Mouse (Mus musculus) thymus, adult 2 months (tissue): ENCODE data around the gene Nop9.

Experiments used
- CTCF ChIP-seq: fragments of 200-500 bp; IDR thresholded peaks from 2 replicates; pipeline ENCODE4 v1.5.1; 2012; ENCODE audit warnings: mild to moderate bottlenecking, control low read depth, low read length, moderate library complexity, borderline replicate concordance; ENCODE audit not compliant: control insufficient read depth, poor library complexity, insufficient read depth; ENCODE audit errors: extremely low read depth
- POLR2A ChIP-seq: fragments of 200-500 bp; IDR thresholded peaks from 2 replicates; pipeline ENCODE4 v1.6.1; 2012; ENCODE audit warnings: mild to moderate bottlenecking, low read length, control low read depth, moderate library complexity; ENCODE audit not compliant: control insufficient read depth, poor library complexity, insufficient read depth; ENCODE audit errors: extremely low read depth

- TF ChIP-seq POLR2A (no peak), CTCF (no peak)
Observed at GRCm38 (mm10) chr14:55713729-55714122, 31.8 kb upstream of the Nop9 start, which contains the start of gene Tgm1.
